Mouse (Mus musculus) MEL (cell line): Measurements from ENCODE around the gene Rabgap1l. TPM values are rescaled to one million over a fixed set of nuclear protein-coding genes. Genes with fewer than 3 reads are reported as not detected.

Experiments used
- DNase-seq: peaks from one replicate; pipeline ENCODE4 v3.0.0; 2011; ENCODE audit warnings: low read depth, low spot score
- H3K27ac ChIP-seq: 2 replicates; pipeline ENCODE4 v1.5.1; 2012; ENCODE audit warnings: low read depth, mild to moderate bottlenecking, control low read depth, low read length, moderate library complexity; ENCODE audit not compliant: control insufficient read depth
- H3K27me3 ChIP-seq, 2 experiments: fragments of 150-350 bp in 1 of 2; sonication (generic) in 1 of 2; 2 replicates each; pipeline ENCODE4 v1.6.1; 2012; ENCODE audit warnings: low read length in 2 of 2, mild to moderate bottlenecking in 2 of 2, improper control_type of control experiment in 1 of 2, moderate library complexity in 1 of 2; ENCODE audit not compliant: insufficient read depth in 2 of 2, control insufficient read depth in 1 of 2
- H3K36me3 ChIP-seq, 2 experiments: 2 replicates each; pipeline ENCODE4 v1.6.1; 2012 to 2014; ENCODE audit warnings: low read length in 2 of 2, improper control_type of control experiment in 1 of 2, inconsistent platforms in 1 of 2, mild to moderate bottlenecking in 1 of 2; ENCODE audit not compliant: insufficient read depth in 2 of 2, control insufficient read depth in 1 of 2
- H3K4me1 ChIP-seq, 2 experiments: fragments of 150-350 bp in 1 of 2; sonication (generic) in 1 of 2; 2 replicates each; pipeline ENCODE4 v1.6.1; 2012; ENCODE audit warnings: low read length in 2 of 2, improper control_type of control experiment in 1 of 2, mild to moderate bottlenecking in 1 of 2; ENCODE audit not compliant: insufficient read depth in 2 of 2, control insufficient read depth in 1 of 2
- H3K4me3 ChIP-seq, 2 experiments: fragments of 150-350 bp in 1 of 2; sonication (generic) in 1 of 2; 2 replicates each; pipeline ENCODE4 v1.5.1; 2012; ENCODE audit warnings: low read depth in 2 of 2, low read length in 2 of 2, mild to moderate bottlenecking in 2 of 2, moderate library complexity in 2 of 2, control low read depth in 1 of 2, improper control_type of control experiment in 1 of 2; ENCODE audit not compliant: control insufficient read depth in 1 of 2, insufficient read depth in 1 of 2
- H3K79me2 ChIP-seq: 2 replicates; pipeline ENCODE4 v1.6.1; 2012; ENCODE audit warnings: mild to moderate bottlenecking, low read length, moderate library complexity; ENCODE audit not compliant: control insufficient read depth, poor library complexity, insufficient read depth
- H3K9ac ChIP-seq: 2 replicates; pipeline ENCODE4 v1.6.1; 2012; ENCODE audit warnings: low read depth, mild to moderate bottlenecking, control low read depth, low read length, moderate library complexity; ENCODE audit not compliant: control insufficient read depth, poor library complexity, severe bottlenecking
- H3K9me3 ChIP-seq: fragments of 150-350 bp; sonication (generic); replicated peaks from 2 replicates; pipeline ENCODE4 v1.6.1; 2012; ENCODE audit warnings: mild to moderate bottlenecking, low read length, improper control_type of control experiment, moderate library complexity; ENCODE audit not compliant: insufficient read depth
- CTCF ChIP-seq, 3 experiments: IDR thresholded peaks in 2 of 3; conservative IDR thresholded peaks in 1 of 3; 2 replicates each; pipeline ENCODE4 v1.5.1; 2011 to 2012; ENCODE audit warnings: low read length in 3 of 3, low read depth in 2 of 3, mild to moderate bottlenecking in 2 of 3, improper control_type of control experiment in 1 of 3, inconsistent platforms in 1 of 3, mixed read lengths in 1 of 3, moderate library complexity in 1 of 3; ENCODE audit not compliant: control insufficient read depth in 1 of 3, insufficient read depth in 1 of 3, poor library complexity in 1 of 3, severe bottlenecking in 1 of 3
- E2F4 ChIP-seq: IDR thresholded peaks from 2 replicates; pipeline ENCODE4 v1.6.1; 2011; ENCODE audit warnings: low read depth, low read length, improper control_type of control experiment, borderline replicate concordance
- ETS1 ChIP-seq: IDR thresholded peaks from 2 replicates; pipeline ENCODE4 v1.6.1; 2012; ENCODE audit warnings: low read depth, mild to moderate bottlenecking, inconsistent platforms, low read length, improper control_type of control experiment, moderate library complexity
- HCFC1 ChIP-seq: IDR thresholded peaks from 2 replicates; pipeline ENCODE4 v1.6.1; 2012; ENCODE audit warnings: low read depth, mild to moderate bottlenecking, inconsistent platforms, low read length, improper control_type of control experiment, moderate library complexity
- JUND ChIP-seq: IDR thresholded peaks from 2 replicates; pipeline ENCODE4 v1.6.1; 2011; ENCODE audit warnings: low read depth, mild to moderate bottlenecking, improper control_type of control experiment, low read length
- MAX ChIP-seq: IDR thresholded peaks from 2 replicates; pipeline ENCODE4 v1.6.1; 2011; ENCODE audit warnings: low read length, improper control_type of control experiment
- MAZ ChIP-seq: IDR thresholded peaks from 2 replicates; pipeline ENCODE4 v1.6.1; 2012; ENCODE audit warnings: low read depth, mild to moderate bottlenecking, inconsistent platforms, low read length, improper control_type of control experiment
- MEF2A ChIP-seq: IDR thresholded peaks from 2 replicates; pipeline ENCODE4 v1.6.1; 2014; ENCODE audit warnings: low read depth, mild to moderate bottlenecking, inconsistent platforms, low read length, improper control_type of control experiment; ENCODE audit not compliant: poor library complexity, insufficient replicate concordance, severe bottlenecking; ENCODE audit errors: extremely low read depth
- MXI1 ChIP-seq: IDR thresholded peaks from 2 replicates; pipeline ENCODE4 v1.6.1; 2011; ENCODE audit warnings: mild to moderate bottlenecking, low read depth, low read length, improper control_type of control experiment
- MYB ChIP-seq: IDR thresholded peaks from 2 replicates; pipeline ENCODE4 v1.6.1; 2011; ENCODE audit warnings: mild to moderate bottlenecking, low read depth, low read length, improper control_type of control experiment
- MYC ChIP-seq: IDR thresholded peaks from 2 replicates; pipeline ENCODE4 v1.6.1; 2011; ENCODE audit warnings: low read depth, mild to moderate bottlenecking, low read length, improper control_type of control experiment, moderate library complexity
- POLR2AphosphoS2 ChIP-seq: IDR thresholded peaks from 2 replicates; pipeline ENCODE4 v1.6.1; 2011; ENCODE audit warnings: low read length, improper control_type of control experiment
- RAD21 ChIP-seq: IDR thresholded peaks from 2 replicates; pipeline ENCODE4 v1.6.1; 2011; ENCODE audit warnings: mild to moderate bottlenecking, low read depth, low read length, improper control_type of control experiment
- SIN3A ChIP-seq: IDR thresholded peaks from 2 replicates; pipeline ENCODE4 v1.6.1; 2012; ENCODE audit warnings: low read length, improper control_type of control experiment, inconsistent platforms
- SMC3 ChIP-seq: IDR thresholded peaks from 2 replicates; pipeline ENCODE4 v1.6.1; 2011; ENCODE audit warnings: low read depth, low read length, improper control_type of control experiment
- TCF12 ChIP-seq: IDR thresholded peaks from 2 replicates; pipeline ENCODE4 v1.6.1; 2014; ENCODE audit warnings: low read depth, mild to moderate bottlenecking, inconsistent platforms, low read length, improper control_type of control experiment, moderate library complexity
- UBTF ChIP-seq: IDR thresholded peaks from 2 replicates; pipeline ENCODE4 v1.6.1; 2012; ENCODE audit warnings: low read depth, mild to moderate bottlenecking, inconsistent platforms, low read length, improper control_type of control experiment, moderate library complexity, borderline replicate concordance; ENCODE audit not compliant: insufficient read depth
- USF2 ChIP-seq, 2 experiments: IDR thresholded peaks; 2 replicates each; pipeline ENCODE4 v1.6.1; 2011 to 2012; ENCODE audit warnings: improper control_type of control experiment in 2 of 2, low read length in 2 of 2, borderline replicate concordance in 1 of 2, inconsistent platforms in 1 of 2, low read depth in 1 of 2, mild to moderate bottlenecking in 1 of 2; ENCODE audit not compliant: insufficient read depth in 1 of 2
- ZC3H11A ChIP-seq: IDR thresholded peaks from 2 replicates; pipeline ENCODE4 v1.6.1; 2012; ENCODE audit warnings: low read depth, mild to moderate bottlenecking, inconsistent platforms, low read length, improper control_type of control experiment
- ZMIZ1 ChIP-seq: IDR thresholded peaks from 2 replicates; pipeline ENCODE4 v1.6.1; 2012; ENCODE audit warnings: low read depth, mild to moderate bottlenecking, inconsistent platforms, low read length, improper control_type of control experiment, moderate library complexity
- polyA plus RNA-seq, 2 experiments: library from polyadenylated mRNA; stranded (reverse) in 1 of 2; unstranded in 1 of 2; fragments of >175 nt in 1 of 2; fragments of >200 nt in 1 of 2; gene quantifications; 2 replicates each; pipeline versions ENCODE4 v1.2.1 to v1.2.4; 2012; ENCODE audit warnings: low replicate concordance in 2 of 2, low read depth in 1 of 2; ENCODE audit not compliant: insufficient read length in 2 of 2, insufficient read depth in 1 of 2, missing spikeins in 1 of 2
- total RNA-seq: library from RNA; depleted of rRNA; stranded (reverse); fragments of 300-350 nt; gene quantifications from 2 replicates; pipeline ENCODE4 v1.2.3, GENCODE M21; 2012

Gene Rabgap1l
- total and polyA plus RNA-seq, 3 experiments, result 24.1 to 26.2 TPM; not detected in 1

- no peak for TF ChIP-seq E2F4
- TF ChIP-seq MYC, result peak; percentile 82; the same call in 1 of the 2 replicates
- TF ChIP-seq, all 39 proteins: peak for 16
These were observed 462.8 kb downstream of the Rabgap1l start (continued) for GRCm38 (mm10) chr1:160330222-160330621.

DNA sequence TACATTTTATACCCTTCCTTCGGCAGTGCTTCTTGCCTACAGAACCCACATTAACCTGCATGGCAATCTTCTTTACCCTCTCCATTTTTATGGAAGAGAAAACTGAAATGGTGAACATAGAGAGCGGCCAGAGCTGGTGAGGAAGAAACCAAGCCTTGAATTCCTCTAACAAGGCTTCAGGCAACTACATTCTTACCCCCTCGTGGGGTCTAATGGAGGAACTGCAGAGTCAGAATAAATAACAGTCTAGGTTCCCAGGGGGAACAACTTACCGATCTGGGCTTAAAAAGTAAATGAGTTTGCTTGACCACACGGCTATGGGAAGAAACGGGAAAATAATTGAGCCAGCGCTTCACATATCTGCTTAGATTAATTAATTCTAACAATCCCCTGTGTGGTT, 463.2 kb downstream of the Rabgap1l start:
- Histone ChIP-seq H3K27me3 (no peaks in the 10 kb centered on the region), H3K36me3 (peaks cover 0 to 38% of the 10 kb centered on the region in 2 experiments; a peak in 2 of 4 replicates), H3K9me3 (no peaks in the 10 kb centered on the region), H3K4me3 (peak overlapping the region; percentile 28 to 51), H3K27ac (peak overlapping the region; percentile 90), H3K4me1 (peaks cover 12 to 17% of the 10 kb centered on the region in 2 experiments), H3K79me2 (no peaks in the 10 kb centered on the region), H3K9ac (peak overlapping the region; percentile 55)
- peak; percentile 68 for DNase-seq
- peak; percentile 6; the same call in 1 of the 2 replicates for TF ChIP-seq SIN3A
- peak in 2 of 3 experiments; percentile 25 to 44; a peak in 4 of 6 replicates for TF ChIP-seq CTCF (IDR thresholded peaks at IDR 0.05 in 2 of 3, conservative IDR thresholded peaks at IDR 0.05 in 1 of 3; ENCODE audit: control insufficient read depth in 1 of 3, insufficient read depth in 1 of 3, low read depth in 2 of 3, low read length in 3 of 3, poor library complexity in 1 of 3, severe bottlenecking in 1 of 3)
- no peak for TF ChIP-seq POLR2AphosphoS2
- TF ChIP-seq RAD21, result peak; percentile 32
- TF ChIP-seq ZC3H11A, result 0 out of 2 replicates have a peak, but pooled peaks have one; percentile 21

DNA sequence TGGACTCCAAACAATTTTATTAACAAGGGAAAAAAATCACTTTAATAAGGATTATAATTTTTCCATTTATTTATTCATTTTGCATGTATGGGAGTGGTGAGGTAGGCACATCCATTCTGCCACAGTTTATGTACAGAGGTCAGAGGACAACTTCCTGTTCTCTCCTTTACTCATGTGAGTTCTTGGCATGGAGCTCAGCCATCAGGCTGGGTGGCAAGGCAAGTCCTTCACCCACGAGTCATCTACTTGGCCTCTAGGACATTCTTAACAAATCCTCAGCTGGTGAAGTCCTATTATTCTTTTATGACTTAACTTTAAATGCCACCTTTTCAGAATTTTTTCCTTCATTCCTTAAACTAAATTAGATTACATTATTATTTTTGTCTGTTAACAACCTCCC, 465.5 kb downstream of the Rabgap1l start:
- no peak overlapping the region for H3K9ac ChIP-seq
- peaks cover 0 to 46% of the 10 kb centered on the region in 2 experiments; a peak in 2 of 4 replicates for H3K36me3 ChIP-seq
- no peaks in the 10 kb centered on the region for H3K9me3 ChIP-seq
- peaks cover 18 to 28% of the 10 kb centered on the region in 2 experiments for H3K4me1 ChIP-seq
- no peak for DNase-seq
- no peaks in the 10 kb centered on the region for H3K79me2 ChIP-seq
- no peak overlapping the region for H3K27ac ChIP-seq
- no peak overlapping the region for H3K4me3 ChIP-seq
- TF ChIP-seq ETS1, result no peak
- TF ChIP-seq MEF2A, result no peak
- no peak for TF ChIP-seq MAZ
- no peak for TF ChIP-seq ZC3H11A
- TF ChIP-seq POLR2AphosphoS2, result no peak
- TF ChIP-seq MAX, result no peak
- no peak for TF ChIP-seq USF2 (IDR thresholded peaks at IDR 0.05; ENCODE audit: borderline replicate concordance in 1 of 2, insufficient read depth in 1 of 2, low read depth in 1 of 2, low read length in 2 of 2)
- TF ChIP-seq E2F4, result no peak
- TF ChIP-seq HCFC1, result no peak
- TF ChIP-seq SMC3, result no peak
- no peak for TF ChIP-seq MXI1
- TF ChIP-seq MYC, result no peak
- no peak for TF ChIP-seq UBTF
- TF ChIP-seq JUND, result no peak
- no peak for TF ChIP-seq MYB
- no peak for TF ChIP-seq ZMIZ1
- TF ChIP-seq TCF12, result no peak
- H3K27me3 ChIP-seq, result no peaks in the 10 kb centered on the region
